Mouse (Mus musculus) retina, embryonic 14.5 days (tissue): ENCODE data around the gene Frrs1.
A peak's percentile ranks its signal among the peaks of the same experiment; 100 is the strongest.

Experiments used
- DNase-seq: peaks from one replicate; pipeline ENCODE4 v3.0.0-alpha.2; 2015; ENCODE audit warnings: low spot score

Gene Frrs1

GRCm38 (mm10) chr3:116848099-116848498, 11.2 kb upstream of the Frrs1 start:
- DNase-seq = no peak

- no peak for DNase-seq
Observed at GRCm38 (mm10) chr3:116848936-116849335, 10.3 kb upstream of the Frrs1 start.

GRCm38 (mm10) chr3:116850376-116850775, 8.9 kb upstream of the Frrs1 start:
- no peak for DNase-seq

- DNase-seq = no peak
Observed at GRCm38 (mm10) chr3:116852421-116852820, 6.8 kb upstream of the Frrs1 start.

GRCm38 (mm10) chr3:116857611-116858010, 1.7 kb upstream of the Frrs1 start:
- DNase-seq = no peak

- no peak for DNase-seq
Observed at GRCm38 (mm10) chr3:116859752-116860151, 488 bp downstream of the Frrs1 start.

- DNase-seq = no peak
Observed at GRCm38 (mm10) chr3:116860333-116861222, 1.3 kb downstream of the Frrs1 start.

GRCm38 (mm10) chr3:116861223-116861539, 1.9 kb downstream of the Frrs1 start:
- peak; percentile 15 for DNase-seq

GRCm38 (mm10) chr3:116861540-116862067, 2.3 kb downstream of the Frrs1 start:
- peak; percentile 69 for DNase-seq

GRCm38 (mm10) chr3:116862621-116863020, 3.4 kb downstream of the Frrs1 start:
- DNase-seq = no peak

GRCm38 (mm10) chr3:116864421-116864820, 5.2 kb downstream of the Frrs1 start:
- DNase-seq = no peak

GRCm38 (mm10) chr3:116865199-116865636, 6.0 kb downstream of the Frrs1 start:
- no peak for DNase-seq

- no peak for DNase-seq
Observed at GRCm38 (mm10) chr3:116870372-116870771, 11.1 kb downstream of the Frrs1 start.

- DNase-seq = no peak
Observed at GRCm38 (mm10) chr3:116882221-116882960, 23.1 kb downstream of the Frrs1 start.

- DNase-seq = no peak
Observed at GRCm38 (mm10) chr3:116884941-116885340, 25.7 kb downstream of the Frrs1 start.

- DNase-seq = no peak
Observed at GRCm38 (mm10) chr3:116889358-116889757, 30.1 kb downstream of the Frrs1 start.

- DNase-seq = no peak
Observed at GRCm38 (mm10) chr3:116890576-116890975, 31.3 kb downstream of the Frrs1 start.

- DNase-seq = no peak
Observed at GRCm38 (mm10) chr3:116891436-116892205, 32.4 kb downstream of the Frrs1 start.

- DNase-seq = no peak
Observed at GRCm38 (mm10) chr3:116892206-116892563, 32.9 kb downstream of the Frrs1 start.

- no peak for DNase-seq
Observed at GRCm38 (mm10) chr3:116892872-116893271, 33.6 kb downstream of the Frrs1 start.

- peak; percentile 84 for DNase-seq
Observed at GRCm38 (mm10) chr3:116904158-116904557, 44.9 kb downstream of the Frrs1 start.

GRCm38 (mm10) chr3:116905898-116906297, 46.6 kb downstream of the Frrs1 start:
- DNase-seq = no peak
